Mouse (Mus musculus) heart, adult 11 months (tissue): Measurements from ENCODE around the gene Megf8.

Experiments used
- DNase-seq: peaks from one replicate; pipeline ENCODE4 v3.0.0; 2022

Gene Megf8

GRCm38 (mm10) chr7:25411861-25412260 lies 94.9 kb downstream of the Megf8 start:
- peak; percentile 72 for DNase-seq

GRCm38 (mm10) chr7:25412833-25413441 lies 96.0 kb downstream of the Megf8 start, which contains the start of gene Cxcl17:
Cxcl17 (minus strand) TSS chr7:25412886.
- DNase-seq = peak; percentile 88
